Mouse (Mus musculus): Measurements from ENCODE around the gene Mphosph8. TPM values are rescaled to one million over a fixed set of nuclear protein-coding genes. Genes with fewer than 3 reads are reported as not detected.

The Mphosph8 gene
- total and polyA plus RNA-seq, 3 experiments = 9.6 to 64.3 (median 45.1) TPM

DNA sequence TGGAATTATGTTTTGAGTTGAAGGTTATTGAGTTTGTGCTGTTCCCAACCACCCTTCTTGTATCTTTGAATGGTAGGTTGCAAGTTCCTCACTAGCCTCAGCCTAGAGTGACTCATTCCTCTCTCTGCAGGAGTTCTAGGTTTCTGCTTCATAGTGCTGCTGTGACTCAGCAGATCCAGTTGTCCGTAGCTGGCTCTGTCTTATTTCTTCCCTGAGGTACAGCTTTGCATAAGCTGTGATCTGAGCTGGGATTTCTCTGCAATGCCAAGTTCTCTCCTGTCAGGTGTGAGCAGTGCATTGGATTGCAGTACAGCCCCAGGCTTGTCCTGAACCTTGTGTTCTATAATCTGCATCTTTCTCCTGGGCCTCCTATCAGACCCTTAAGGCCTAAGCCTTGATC, 21.7 kb downstream of the Mphosph8 start:
- DNase-seq (ENCODE audit: low spot score) (no peak), ATAC-seq (ENCODE audit: extremely low read depth, insufficient number of reproducible peaks, low FRiP score, poor library complexity, severe bottlenecking) (no peak)
- Histone ChIP-seq H3K27me3 (ENCODE audit: insufficient read depth, low read length) (no peaks in the 10 kb centered on the region), H3K36me3 (replicated peaks) (peaks cover 95% of the 10 kb centered on the region), H3K9me3 (replicated peaks) (no peaks in the 10 kb centered on the region), H3K4me3 (ENCODE audit: low read depth, low read length) (no peak overlapping the region), H3K4me1 (ENCODE audit: insufficient read depth, low read depth, low read length) (peaks cover 7% of the 10 kb centered on the region; the same call in 1 of the 2 replicates)
- TF ChIP-seq CTCF (IDR thresholded peaks at IDR 0.05; ENCODE audit: low read depth, low read length) = no peak
- TF ChIP-seq GATA1 (IDR thresholded peaks at IDR 0.05; ENCODE audit: borderline replicate concordance, low read length) = no peak
- TF ChIP-seq TAL1 (conservative IDR thresholded peaks at IDR 0.05; ENCODE audit: low read depth, low read length) = no peak
- TF ChIP-seq POLR2AphosphoS5 (IDR thresholded peaks at IDR 0.05; ENCODE audit: insufficient replicate concordance, low read depth, low read length) = no peak
- no peak for TF ChIP-seq GATA2 (IDR thresholded peaks at IDR 0.05; ENCODE audit: borderline replicate concordance, low read depth, low read length)

DNA sequence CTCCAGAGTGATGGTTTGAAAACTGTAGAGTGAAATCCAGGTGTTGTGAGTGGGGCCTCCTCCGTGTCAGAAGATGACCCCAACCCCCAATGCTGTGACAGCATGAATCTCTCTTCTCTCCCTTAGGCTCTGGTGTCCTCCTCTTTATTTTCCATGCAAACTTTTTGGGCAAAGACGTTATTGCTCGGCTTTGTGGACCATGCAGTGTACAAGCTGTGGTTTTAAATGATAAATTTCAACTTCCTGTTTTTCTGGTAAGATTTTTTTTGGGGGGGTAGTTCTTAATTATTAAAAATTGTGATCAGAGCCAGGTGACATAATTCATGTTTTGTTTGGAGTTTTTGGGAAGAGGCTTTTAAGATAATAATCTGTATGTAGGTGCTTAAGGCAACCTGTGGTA, 27.4 kb downstream of the Mphosph8 start:
- Histone ChIP-seq H3K27me3 (ENCODE audit: insufficient read depth, low read length) (no peaks in the 10 kb centered on the region), H3K9me3 (replicated peaks) (no peaks in the 10 kb centered on the region), H3K36me3 (replicated peaks) (peaks cover 96% of the 10 kb centered on the region), H3K4me3 (ENCODE audit: low read depth, low read length) (no peak overlapping the region), H3K4me1 (ENCODE audit: insufficient read depth, low read depth, low read length) (peaks cover 15% of the 10 kb centered on the region)
- TF ChIP-seq GATA1 (IDR thresholded peaks at IDR 0.05; ENCODE audit: borderline replicate concordance, low read length) (no peak), TAL1 (conservative IDR thresholded peaks at IDR 0.05; ENCODE audit: low read depth, low read length) (no peak), CTCF (IDR thresholded peaks at IDR 0.05; ENCODE audit: low read depth, low read length) (no peak), GATA2 (IDR thresholded peaks at IDR 0.05; ENCODE audit: borderline replicate concordance, low read depth, low read length) (no peak), POLR2AphosphoS5 (IDR thresholded peaks at IDR 0.05; ENCODE audit: insufficient replicate concordance, low read depth, low read length) (no peak)
- DNase-seq (ENCODE audit: low spot score) (no peak), ATAC-seq (ENCODE audit: extremely low read depth, insufficient number of reproducible peaks, low FRiP score, poor library complexity, severe bottlenecking) (no peak)

DNA sequence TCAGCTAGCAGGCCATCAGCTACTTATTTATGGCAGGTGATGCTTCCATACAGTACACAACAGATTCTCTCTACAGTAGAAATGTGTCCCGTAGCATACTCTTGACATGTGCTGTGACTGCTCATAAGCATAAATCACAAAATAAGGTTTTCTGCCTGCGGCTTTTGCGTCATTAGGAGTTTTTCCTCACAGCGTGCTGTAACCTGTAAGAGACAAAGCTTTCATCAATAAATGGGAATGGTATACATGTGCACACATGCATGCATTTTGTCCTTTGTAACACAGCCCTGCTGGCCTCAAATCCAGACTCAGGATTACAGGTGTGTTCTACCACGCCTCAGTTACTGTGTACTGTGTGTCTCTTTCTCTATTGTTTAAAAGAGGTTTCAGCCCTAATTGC, 29.8 kb downstream of the Mphosph8 start:
- Histone ChIP-seq H3K9me3 (replicated peaks) (no peaks in the 10 kb centered on the region), H3K27me3 (ENCODE audit: insufficient read depth, low read length) (no peaks in the 10 kb centered on the region), H3K4me3 (ENCODE audit: low read depth, low read length) (no peak overlapping the region), H3K4me1 (ENCODE audit: insufficient read depth, low read depth, low read length) (peaks cover 15% of the 10 kb centered on the region), H3K36me3 (replicated peaks) (peaks cover 82% of the 10 kb centered on the region)
- no peak for ATAC-seq (ENCODE audit: extremely low read depth, insufficient number of reproducible peaks, low FRiP score, poor library complexity, severe bottlenecking)
- no peak for TF ChIP-seq POLR2AphosphoS5 (IDR thresholded peaks at IDR 0.05; ENCODE audit: insufficient replicate concordance, low read depth, low read length)
- no peak for TF ChIP-seq CTCF (IDR thresholded peaks at IDR 0.05; ENCODE audit: low read depth, low read length)
- TF ChIP-seq TAL1 (conservative IDR thresholded peaks at IDR 0.05; ENCODE audit: low read depth, low read length) = no peak
- TF ChIP-seq GATA2 (IDR thresholded peaks at IDR 0.05; ENCODE audit: borderline replicate concordance, low read depth, low read length) = no peak
- no peak for TF ChIP-seq GATA1 (IDR thresholded peaks at IDR 0.05; ENCODE audit: borderline replicate concordance, low read length)
- DNase-seq (ENCODE audit: low spot score) = no peak

DNA sequence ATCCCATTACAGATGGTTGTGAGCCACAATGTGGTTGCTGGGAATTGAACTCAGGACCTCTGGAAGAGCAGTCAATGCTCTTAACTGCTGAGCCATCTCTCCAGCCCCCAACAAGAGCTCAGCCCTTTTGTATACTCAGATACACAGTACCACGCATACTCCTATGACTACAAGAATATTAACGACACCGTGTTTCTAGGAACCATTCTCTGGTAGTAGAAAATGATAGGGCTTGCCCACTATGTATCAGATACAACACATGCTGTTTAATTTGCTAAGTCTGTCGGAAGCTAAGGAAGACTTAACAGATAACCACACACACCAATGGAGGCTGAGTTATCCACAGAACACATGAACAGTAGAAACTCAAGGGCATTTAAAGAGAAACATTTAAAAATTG, 34.6 kb downstream of the Mphosph8 start:
- ATAC-seq (ENCODE audit: extremely low read depth, insufficient number of reproducible peaks, low FRiP score, poor library complexity, severe bottlenecking) = no peak
- no peak for DNase-seq (ENCODE audit: low spot score)
- H3K27me3 ChIP-seq (ENCODE audit: insufficient read depth, low read length) = no peaks in the 10 kb centered on the region
- no peak overlapping the region for H3K4me3 ChIP-seq (ENCODE audit: low read depth, low read length)
- H3K9me3 ChIP-seq (replicated peaks) = no peaks in the 10 kb centered on the region
- TF ChIP-seq POLR2AphosphoS5 (IDR thresholded peaks at IDR 0.05; ENCODE audit: insufficient replicate concordance, low read depth, low read length) = no peak
- no peak for TF ChIP-seq GATA2 (IDR thresholded peaks at IDR 0.05; ENCODE audit: borderline replicate concordance, low read depth, low read length)
- no peak for TF ChIP-seq CTCF (IDR thresholded peaks at IDR 0.05; ENCODE audit: low read depth, low read length)
- no peak for TF ChIP-seq GATA1 (IDR thresholded peaks at IDR 0.05; ENCODE audit: borderline replicate concordance, low read length)
- no peak for TF ChIP-seq TAL1 (conservative IDR thresholded peaks at IDR 0.05; ENCODE audit: low read depth, low read length)
- H3K4me1 ChIP-seq (ENCODE audit: insufficient read depth, low read depth, low read length) = peaks cover 29% of the 10 kb centered on the region
- peaks cover 69% of the 10 kb centered on the region for H3K36me3 ChIP-seq (replicated peaks)

DNA sequence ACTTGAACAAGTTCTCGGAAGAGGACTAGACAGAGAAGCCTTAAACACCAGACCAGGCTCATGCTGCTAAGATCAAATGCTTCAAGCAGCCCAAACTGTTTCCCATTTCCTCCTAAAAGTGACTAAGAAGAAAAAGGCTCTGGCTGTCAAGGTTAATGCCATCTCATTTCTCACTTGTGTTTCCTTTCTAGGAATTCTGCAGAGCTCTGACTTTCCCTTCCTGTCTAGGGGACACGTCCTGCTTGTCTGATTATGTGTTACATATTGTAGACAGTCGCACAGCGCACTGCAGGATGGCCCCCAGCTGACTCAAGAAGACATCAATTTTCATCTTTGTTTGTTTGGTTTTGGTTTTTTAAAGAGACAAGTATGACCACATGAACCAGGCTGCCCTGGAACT, 37.6 kb downstream of the Mphosph8 start:
- TF ChIP-seq POLR2AphosphoS5 (IDR thresholded peaks at IDR 0.05; ENCODE audit: insufficient replicate concordance, low read depth, low read length) (no peak), GATA1 (IDR thresholded peaks at IDR 0.05; ENCODE audit: borderline replicate concordance, low read length) (no peak), TAL1 (conservative IDR thresholded peaks at IDR 0.05; ENCODE audit: low read depth, low read length) (no peak), CTCF (IDR thresholded peaks at IDR 0.05; ENCODE audit: low read depth, low read length) (no peak), GATA2 (IDR thresholded peaks at IDR 0.05; ENCODE audit: borderline replicate concordance, low read depth, low read length) (no peak)
- Histone ChIP-seq H3K36me3 (replicated peaks) (peaks cover 61% of the 10 kb centered on the region), H3K4me3 (ENCODE audit: low read depth, low read length) (no peak overlapping the region), H3K9me3 (replicated peaks) (no peaks in the 10 kb centered on the region), H3K4me1 (ENCODE audit: insufficient read depth, low read depth, low read length) (peaks cover 29% of the 10 kb centered on the region), H3K27me3 (ENCODE audit: insufficient read depth, low read length) (no peaks in the 10 kb centered on the region)
- ATAC-seq (ENCODE audit: extremely low read depth, insufficient number of reproducible peaks, low FRiP score, poor library complexity, severe bottlenecking) = no peak
- no peak for DNase-seq (ENCODE audit: low spot score)

DNA sequence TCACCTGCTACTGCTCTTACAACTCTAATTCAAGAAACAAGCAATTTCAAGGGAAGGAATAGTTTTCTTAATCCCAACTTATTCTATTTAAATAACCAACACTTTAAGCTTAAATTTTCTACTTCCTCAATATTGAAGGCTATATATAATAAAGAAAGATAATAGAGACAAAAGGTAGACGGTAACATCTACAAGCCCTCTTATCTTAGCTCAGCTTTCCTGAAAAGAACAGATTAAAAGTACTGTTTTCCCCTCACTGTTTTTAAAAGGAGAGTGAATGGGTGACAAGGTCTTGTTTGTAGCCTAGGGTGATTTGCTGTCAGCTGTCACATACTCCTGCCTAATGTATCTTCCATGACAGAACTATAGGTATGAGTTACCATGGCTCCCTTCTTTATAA, 58.4 kb downstream of the Mphosph8 start:
- Histone ChIP-seq H3K9me3 (replicated peaks) (no peaks in the 10 kb centered on the region), H3K36me3 (replicated peaks) (peaks cover 37% of the 10 kb centered on the region), H3K27me3 (ENCODE audit: insufficient read depth, low read length) (no peaks in the 10 kb centered on the region), H3K4me1 (ENCODE audit: insufficient read depth, low read depth, low read length) (no peaks in the 10 kb centered on the region), H3K4me3 (ENCODE audit: low read depth, low read length) (no peak overlapping the region)
- no peak for DNase-seq (ENCODE audit: low spot score)
- TF ChIP-seq TAL1 (conservative IDR thresholded peaks at IDR 0.05; ENCODE audit: low read depth, low read length) = no peak
- TF ChIP-seq POLR2AphosphoS5 (IDR thresholded peaks at IDR 0.05; ENCODE audit: insufficient replicate concordance, low read depth, low read length) = no peak
- no peak for TF ChIP-seq GATA1 (IDR thresholded peaks at IDR 0.05; ENCODE audit: borderline replicate concordance, low read length)
- no peak for TF ChIP-seq CTCF (IDR thresholded peaks at IDR 0.05; ENCODE audit: low read depth, low read length)
- TF ChIP-seq GATA2 (IDR thresholded peaks at IDR 0.05; ENCODE audit: borderline replicate concordance, low read depth, low read length) = no peak
- no peak for ATAC-seq (ENCODE audit: extremely low read depth, insufficient number of reproducible peaks, low FRiP score, poor library complexity, severe bottlenecking)
